Mouse (Mus musculus) urinary bladder, adult 18-20 months (tissue): ENCODE results near the gene Ago3.

Experiments
- DNase-seq, 2 experiments: peaks; one replicate each; pipeline ENCODE4 v3.0.0; 2022; ENCODE audit warnings: low spot score in 2 of 2, mixed read lengths in 2 of 2

Ago3 gene

DNA sequence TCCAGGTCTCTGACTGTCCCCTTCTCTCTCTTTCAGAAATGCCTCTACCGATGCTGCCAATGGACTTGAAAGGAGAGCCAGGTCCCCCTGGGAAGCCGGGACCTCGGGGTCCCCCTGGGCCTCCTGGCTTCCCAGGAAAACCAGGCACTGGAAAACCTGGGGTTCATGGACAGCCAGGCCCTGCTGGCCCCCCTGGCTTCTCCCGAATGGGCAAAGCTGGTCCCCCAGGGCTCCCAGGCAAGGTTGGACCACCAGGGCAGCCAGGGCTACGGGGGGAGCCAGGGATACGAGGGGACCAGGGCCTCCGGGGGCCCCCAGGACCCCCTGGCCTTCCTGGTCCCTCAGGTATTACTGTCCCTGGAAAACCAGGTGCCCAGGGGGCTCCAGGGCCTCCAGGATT, 119.0 kb downstream of the Ago3 start:
- DNase-seq: no peak

DNA sequence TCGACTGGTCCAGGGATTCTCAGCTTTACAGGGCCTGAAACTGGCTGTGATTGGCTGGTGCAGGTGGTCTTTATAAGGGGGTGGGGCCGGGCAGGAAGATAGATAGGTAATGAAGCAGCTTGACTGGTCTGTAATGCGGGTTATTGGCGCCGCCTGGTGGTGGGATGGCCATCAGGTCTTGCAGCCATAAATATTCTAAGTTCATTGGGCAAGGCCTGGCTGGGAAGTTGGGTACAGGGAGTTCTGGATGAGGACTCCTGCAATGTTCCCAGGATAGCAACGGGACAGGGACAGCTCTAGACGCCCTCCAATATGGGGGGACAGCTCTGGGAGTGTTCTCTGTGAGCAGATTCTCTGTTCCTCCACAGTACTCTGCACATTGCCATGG, 119.4 kb downstream of the Ago3 start:
- DNase-seq: peak; percentile 71 to 86

DNA sequence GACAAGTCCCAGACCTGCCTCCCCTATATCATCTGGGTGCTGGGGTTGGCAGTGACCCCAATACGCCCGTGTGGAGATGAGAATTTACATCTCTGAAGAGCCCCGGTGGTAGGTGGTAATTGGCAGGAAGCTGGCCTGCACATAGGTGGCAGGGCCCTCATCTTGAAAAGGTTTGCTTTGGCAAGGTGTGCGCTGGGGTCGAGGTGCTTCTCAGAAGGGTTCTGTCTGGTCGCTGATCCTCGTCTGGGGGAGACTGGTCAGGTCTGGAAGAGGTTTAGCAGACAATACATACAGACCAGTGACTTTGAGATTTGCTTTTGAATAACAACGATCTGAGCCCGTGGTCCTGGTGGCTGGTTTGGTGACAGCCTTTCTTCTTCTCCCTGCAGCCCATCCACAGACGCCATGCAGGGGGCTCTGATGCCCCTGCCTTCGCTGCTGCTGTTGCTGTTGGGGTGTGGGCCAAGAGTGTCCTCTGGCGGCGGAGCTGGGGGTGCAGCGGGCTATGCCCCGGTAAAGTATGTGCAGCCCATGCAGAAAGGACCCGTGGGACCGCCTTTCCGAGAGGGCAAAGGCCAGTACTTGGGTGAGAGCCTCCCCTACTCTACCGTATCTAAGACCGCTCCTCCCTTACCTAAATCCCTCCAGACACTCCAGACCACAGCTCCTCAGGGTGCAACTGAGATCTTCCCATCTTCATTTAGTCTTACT, 120.0 kb downstream of the Ago3 start:
- no peak for DNase-seq

DNA sequence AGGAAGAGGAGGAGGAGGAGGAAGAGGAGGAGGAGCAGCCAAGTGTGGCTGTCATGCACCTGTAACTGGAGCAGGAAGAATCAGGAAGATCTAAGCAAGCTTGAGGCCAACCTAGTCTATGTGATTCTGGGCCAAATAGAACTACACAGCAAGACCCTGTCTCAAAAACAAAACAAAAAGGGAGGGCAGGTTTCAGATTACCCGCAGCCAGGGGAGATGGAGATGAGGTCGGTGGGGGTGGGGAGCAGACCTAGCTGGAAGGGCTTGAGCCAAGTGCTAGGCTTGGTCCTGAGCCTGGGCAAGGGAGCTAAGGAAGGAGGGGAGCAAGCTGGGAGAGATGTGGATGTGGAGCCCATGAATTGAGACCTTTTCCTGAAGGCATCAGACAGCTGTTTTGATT, 122.5 kb downstream of the Ago3 start:
- DNase-seq: no peak

DNA sequence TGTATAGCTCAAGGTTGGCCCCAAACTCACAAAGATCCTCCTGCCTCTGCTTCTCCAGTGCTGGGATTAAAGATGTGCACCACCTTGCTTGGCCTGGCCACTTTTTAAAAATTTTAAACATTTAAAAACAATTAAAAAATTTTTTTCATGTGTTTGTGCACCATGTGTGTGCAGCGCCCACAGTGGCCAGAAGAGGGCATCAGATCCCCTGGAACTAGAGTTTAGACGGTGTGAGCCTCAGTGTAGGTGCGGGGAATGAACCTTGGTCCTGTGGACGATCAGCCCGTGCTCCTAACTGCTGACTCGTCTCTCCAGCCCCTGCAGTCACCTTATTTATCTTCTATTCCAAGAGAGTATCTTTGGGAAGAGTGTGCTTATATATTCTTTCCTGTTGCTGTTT, 123.3 kb downstream of the Ago3 start:
- no peak for DNase-seq

DNA sequence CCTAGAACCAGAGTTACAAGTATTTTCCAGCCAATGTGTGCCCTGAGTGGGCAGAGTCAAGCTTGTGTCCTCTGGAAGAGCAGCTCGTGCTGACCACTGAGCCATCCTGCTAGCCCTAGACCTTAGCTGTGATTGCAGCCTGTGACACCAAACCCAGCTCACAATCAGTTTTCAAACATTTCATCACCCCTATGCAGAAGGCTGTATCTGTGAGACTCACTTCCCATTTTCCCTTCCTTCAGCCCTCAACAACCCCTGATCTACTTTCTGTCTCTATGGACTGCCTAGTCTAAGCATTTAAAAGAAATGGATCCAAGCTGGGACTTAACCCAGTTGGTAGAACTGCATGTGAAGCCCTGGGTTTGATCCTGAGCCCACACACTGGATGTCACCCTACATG, 123.9 kb downstream of the Ago3 start:
- no peak for DNase-seq

DNA sequence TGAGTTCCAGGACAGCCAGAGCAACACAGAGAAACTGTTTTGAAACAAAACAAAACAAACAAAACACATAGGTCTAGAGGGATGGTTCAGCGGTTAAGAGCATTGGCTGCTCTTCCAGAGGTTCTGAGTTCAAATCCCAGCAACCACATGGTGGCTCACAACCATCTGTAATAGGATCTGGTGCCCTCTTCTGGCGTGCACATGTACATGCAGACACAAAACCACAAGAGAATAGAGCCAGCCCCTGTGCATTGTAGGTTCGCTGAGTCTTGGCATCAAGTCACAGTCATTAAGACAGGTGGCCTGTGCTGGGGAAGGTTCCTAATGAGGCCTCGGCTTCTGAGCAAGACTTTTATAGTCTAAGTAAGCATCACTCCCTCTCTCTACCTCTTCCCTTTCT, 125.5 kb downstream of the Ago3 start:
- DNase-seq: no peak

DNA sequence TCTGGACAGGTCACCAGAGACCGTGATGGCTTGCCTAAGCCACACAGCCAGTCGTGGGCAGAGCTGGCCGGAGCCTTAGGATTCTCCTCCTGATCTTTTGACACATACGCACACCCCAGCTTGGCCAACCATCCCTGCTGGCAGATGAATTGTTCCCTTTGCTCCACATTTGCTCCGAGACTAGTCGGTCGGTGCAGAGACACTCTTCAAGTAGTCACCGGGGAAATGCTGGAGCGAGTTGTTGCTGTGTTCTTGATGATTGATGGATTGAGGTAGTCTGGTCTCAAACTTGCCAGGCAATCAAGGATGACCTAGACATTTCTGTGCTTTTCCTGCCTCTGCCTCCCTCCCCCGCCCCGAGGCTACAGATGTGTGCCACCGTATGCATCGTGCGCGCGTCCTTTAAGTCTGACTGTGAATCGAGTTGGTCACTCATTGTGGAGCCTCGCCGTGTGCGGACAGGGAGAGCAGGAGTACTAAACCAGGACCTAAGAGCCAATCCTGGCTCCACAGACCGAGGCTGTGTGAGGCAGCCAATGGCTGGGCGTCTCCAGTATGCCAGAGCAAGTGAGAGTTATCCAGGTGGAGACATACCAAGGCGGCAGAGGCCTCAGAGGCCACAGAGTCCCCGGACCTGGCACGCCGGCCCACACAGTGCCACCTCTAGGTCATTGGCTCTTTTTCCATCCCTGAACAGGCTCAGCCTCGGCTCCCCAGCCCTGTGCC, 127.6 kb downstream of the Ago3 start:
- DNase-seq: no peak

DNA sequence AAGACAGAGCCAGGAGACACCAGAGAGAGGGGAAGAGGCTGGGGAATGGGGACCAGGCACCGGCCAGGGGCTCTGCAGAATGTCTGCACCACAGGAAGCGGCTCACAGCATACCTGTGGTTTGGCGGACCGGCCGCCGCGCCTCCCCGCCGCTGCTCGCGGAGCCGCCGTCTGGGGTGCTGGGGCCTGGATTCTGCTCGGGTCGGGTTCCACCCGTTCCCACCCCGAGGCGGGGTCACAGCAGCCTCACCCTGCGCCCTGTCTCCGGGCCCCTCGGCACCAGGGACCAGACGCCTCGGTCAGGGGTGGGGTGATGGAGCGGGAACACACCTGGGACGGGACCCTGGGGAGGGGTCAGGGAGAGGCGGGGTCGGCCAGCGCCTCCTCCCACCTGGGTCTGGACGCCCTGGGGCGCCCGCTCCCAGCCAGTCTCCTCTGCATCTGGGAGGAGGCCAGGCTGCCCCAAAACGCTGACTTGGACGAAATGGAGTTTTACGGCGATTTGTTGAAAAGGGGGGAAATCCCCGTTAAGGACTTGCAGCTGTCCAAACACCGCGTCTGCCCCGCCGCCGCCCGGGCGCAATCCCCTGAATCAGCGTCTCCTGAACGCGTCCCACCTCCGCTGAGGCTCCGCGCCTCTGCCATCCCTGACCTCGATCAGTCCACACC, 128.3 kb downstream of the Ago3 start:
- DNase-seq: no peak

DNA sequence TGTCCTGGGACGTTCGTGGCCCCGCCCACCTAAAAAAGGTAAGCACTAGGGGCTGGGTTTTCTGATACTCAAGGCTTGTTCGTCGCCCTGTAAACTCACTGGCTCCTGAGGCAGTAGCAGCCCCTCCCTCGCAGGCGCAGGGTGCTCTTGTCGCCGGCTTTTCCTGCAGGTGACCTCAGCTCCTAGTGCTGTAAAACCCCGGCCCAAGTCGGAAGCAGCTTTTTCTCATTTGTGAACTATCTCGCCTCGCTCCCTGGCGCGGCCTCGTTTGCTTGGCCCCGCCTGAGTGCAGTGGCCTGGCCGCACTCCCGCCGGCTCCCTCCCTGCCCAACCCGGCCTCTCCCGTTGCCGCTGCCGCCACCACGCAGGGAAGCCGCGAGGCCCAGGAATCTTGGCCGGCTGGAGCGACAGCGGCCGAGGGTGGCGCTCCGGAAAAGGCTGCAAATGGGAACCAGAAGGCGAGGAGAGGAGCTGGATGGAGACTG, 132.7 kb downstream of the Ago3 start:
- DNase-seq: peak; percentile 52 to 61

DNA sequence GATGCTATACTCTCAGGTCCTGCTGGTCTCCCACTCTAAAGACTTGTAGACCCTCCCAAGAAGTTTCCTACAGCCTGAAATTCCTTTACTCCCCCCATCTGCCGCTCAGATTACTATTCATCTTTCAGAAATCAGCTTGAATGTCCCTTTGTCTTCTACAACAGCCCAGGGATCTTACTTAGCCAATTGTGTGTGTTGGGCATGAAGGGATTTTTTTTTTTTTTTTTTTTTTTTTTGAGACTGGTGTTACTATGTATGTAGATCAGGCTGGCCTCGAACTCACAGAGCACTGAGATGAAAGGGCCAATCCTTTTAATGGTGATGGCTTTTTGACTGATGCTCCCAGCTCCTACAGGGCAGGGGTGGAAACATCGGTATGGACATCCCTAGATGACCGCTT, 133.4 kb downstream of the Ago3 start:
- DNase-seq: no peak

DNA sequence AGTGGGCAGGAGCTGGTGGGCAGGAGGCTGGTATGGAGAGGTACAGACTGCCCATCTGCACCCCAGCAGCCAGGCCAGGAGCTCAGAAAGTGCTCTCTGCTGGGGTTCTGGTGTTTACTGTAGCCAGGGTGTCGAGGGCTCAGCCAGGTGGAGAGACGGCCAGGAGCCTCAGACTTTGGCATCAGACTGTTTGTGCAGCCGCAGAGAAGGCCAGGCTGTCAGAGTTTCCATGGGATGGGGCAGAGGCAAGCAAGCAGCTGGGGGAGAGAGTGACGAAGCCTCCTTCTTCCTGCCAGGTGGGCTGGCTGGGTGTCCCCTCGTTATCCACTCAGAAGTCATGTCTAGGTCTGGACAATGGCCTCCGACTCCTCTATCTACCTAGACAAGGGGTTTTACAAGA, 134.2 kb downstream of the Ago3 start:
- DNase-seq: no peak

DNA sequence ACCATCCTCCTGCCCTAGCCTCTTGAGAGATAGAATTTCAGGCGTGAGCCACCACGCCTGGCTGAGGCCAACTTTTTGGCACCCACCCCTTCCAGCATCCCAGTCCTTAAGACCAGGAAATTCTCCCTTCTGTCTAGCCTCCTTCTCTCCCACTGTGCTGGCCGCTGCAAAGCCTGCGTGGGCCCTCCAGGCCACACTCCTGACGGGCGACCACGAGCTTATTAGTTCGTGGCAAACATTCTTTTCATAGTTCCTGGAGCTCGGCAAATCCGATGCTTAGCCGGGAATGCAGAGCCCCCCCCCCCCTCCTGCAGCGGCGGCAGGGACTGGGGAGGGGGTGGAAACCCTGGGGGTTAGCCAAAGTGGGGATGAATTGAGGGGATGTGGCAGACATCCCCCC, 138.2 kb downstream of the Ago3 start:
- DNase-seq: no peak

DNA sequence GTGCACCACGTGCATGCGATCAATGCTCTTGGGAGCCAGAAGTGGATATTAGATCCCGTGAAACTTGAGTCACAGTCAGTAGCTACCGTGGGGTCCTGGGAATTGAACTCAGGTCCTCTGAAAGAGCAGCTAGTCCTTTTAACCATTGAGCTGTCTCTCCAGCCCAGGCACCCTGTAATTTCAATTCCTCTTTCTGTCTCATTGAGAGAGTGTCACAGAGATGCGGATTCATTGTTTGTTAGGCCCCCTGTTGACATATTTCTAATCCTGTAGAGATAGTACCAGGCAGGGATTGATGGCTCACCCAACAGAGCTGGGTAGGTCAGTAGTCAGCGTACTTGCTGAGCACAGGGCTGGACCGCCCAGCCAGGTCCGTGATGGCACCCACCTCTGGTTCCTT, 139.0 kb downstream of the Ago3 start:
- DNase-seq: no peak

DNA sequence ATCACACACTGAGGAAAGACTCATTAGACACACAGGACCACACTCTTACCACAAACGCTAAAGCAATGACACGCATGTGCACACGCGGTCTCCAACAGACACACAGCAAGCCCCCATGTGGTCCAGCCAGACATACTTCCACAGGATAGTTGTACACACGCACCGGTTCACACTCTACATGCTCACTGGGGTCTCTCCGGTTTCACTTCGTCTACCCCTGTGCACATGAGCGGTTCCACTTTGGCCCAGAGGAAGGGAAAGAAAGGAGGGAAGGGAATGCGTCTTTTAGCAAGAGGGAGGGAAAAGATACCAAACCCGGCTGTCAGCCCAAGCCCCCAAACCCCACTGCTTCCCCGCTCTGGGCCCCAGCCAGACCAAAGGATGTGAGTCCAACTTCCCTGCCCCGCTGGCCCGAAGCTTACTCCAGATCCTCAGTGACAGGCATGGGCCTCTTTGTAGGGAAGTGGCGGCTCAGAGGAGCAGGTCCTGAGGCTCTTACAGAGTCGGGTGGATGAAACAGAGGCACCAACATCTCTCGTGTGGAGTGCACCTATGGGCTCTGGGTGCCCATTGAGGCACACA, 141.2 kb downstream of the Ago3 start:
- DNase-seq: no peak

DNA sequence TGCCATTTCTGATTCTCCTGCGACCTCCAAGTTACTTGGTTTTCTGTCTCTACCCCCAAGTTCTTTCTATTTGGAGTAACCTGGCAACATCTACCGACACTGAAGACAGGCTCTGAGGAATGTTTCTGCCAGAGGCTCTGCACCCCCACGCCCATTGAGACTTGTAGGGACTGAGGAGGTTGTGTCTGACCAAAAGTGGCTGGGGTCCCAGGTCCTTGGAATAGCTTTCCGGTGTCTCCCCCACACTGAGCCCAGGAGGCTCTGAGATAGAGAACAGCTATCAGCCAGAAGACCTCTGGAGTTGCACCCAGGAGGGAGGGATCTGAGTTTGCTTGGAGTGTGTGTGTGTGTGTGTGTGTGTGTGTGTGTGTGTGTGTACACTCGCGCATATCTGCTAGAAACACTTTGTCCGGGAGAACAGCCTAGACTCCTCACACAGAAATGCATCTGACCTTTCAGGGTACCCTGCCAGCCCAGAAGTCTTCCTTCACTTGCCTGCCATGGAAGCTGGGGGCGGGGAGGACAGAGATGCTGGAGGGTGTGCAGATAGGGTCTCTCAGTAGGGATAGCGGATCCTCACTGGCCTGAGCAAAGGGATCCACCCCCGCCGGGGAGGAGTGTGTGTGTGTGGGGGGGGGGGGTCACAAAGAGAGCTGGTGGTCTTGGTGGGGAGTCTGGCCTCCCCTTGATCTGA, 141.9 kb downstream of the Ago3 start:
- no peak for DNase-seq

DNA sequence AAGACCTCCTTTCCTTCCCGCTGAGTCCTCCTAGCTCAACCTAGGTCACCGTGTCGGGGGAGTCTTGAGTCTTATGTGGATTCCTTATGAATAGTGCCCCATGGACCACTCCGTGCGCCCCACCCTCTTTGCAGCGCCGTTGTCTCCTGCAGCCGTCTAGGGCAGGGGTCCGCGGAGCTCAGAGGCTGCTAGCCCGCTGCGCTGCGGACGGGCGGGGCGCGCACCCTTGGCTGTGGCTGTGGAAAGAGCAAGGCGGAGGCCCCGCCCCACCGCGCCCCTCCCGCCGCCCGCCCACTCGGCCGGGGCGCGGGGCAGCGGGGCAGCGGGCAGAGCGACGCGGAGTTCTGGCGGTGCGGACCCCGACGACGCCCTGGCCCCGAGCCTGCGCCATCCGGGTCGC, 142.9 kb downstream of the Ago3 start, which contains the start of gene Col8a2:
TSS of gene Col8a2 (plus strand) at position 302 of the 400 bp plus-strand sequence.
- no peak for DNase-seq

DNA sequence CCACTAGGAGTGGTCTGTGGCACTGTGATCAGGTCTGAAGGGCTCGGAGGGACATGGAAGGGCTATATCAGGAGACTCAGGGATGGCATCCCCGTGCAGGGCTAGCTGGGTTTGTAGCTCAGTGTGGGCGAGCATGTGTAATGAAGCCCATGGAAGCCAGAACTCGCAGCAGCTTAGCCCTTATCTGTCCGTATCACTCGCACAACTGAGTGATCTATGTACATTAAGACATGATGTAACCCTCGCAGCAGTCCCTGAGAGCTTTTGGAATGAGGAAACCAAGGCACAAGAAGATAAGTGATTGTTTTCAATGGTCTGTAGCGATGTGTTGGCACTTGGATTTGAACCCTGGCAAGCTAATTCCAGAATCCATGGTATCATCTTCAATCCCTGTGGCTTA, 145.8 kb downstream of the Ago3 start:
- no peak for DNase-seq

DNA sequence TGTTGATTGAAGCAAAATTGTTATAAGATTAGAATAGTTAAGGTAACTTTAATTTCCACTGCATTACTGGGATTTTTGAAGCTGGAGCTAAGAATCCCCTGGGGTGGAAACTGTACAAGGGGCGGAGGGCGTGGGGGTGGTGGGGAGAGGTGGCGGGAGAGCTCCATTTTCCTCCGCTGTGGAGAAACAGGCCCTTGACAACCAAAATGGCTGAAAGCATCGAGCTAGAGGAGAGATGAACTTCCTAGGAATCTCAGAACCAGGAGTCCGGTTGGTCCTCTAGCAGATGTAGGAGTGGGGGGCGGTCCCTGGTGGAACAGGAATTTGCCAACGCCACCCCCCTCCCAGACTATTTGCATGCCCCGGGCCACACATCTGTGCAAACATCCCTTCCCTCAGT, 147.7 kb downstream of the Ago3 start:
- DNase-seq: no peak
